Mouse (Mus musculus) bone marrow macrophage, adult 2 months (primary cell): ENCODE results near the gene Dhx37.

Experiments
- CTCF ChIP-seq: IDR thresholded peaks from 2 replicates; pipeline ENCODE4 v1.5.1; 2012; ENCODE audit warnings: low read depth, mild to moderate bottlenecking, low read length, moderate library complexity
- POLR2A ChIP-seq: IDR thresholded peaks from 2 replicates; pipeline ENCODE4 v1.6.1; 2012; ENCODE audit warnings: mild to moderate bottlenecking, low read depth, low read length, borderline replicate concordance

DNA sequence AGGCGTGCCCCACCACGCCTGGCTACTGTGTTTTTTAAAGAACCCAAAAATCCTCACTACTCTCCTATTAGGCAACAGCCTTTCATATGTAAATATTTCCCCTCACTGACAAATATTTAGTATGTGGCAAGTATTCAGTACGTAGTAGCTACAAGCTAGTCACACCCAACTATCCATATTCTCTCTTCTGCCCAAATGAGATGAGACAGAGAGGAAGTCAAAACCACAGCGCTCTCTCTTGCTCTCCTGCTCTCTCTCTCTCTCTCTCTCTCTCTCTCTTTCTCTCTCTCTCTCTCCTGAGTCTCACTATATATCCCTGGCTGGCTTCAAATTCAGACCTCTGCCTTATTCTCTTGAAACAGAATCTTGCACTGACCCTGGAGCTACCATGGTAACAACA is 10.6 kb upstream of the Dhx37 start:
- no peak for TF ChIP-seq CTCF
- TF ChIP-seq POLR2A, result no peak
